Mouse (Mus musculus) embryo, embryonic 9.5 days (tissue): ENCODE measurements at regions not wholly inside any gene's neighbourhood (a gene's known extent, or its start where the extent isn't known, plus 50 kb on each side); places are given as distances from the start of the nearest gene placed in this dataset.
"Not testable (repeated sequence)": the region's sequence is repeated elsewhere in the genome, so short reads cannot be mapped to it uniquely, and the experiment has no call there.

Source experiments
- DNase-seq: peaks from one replicate; pipeline ENCODE4 v3.0.0-alpha.2; 2017; ENCODE audit errors: extremely low spot score

GRCm38 (mm10) chr8:96174996-96175395 is 286.6 kb upstream of the Got2 start:
- no peak for DNase-seq

DNA sequence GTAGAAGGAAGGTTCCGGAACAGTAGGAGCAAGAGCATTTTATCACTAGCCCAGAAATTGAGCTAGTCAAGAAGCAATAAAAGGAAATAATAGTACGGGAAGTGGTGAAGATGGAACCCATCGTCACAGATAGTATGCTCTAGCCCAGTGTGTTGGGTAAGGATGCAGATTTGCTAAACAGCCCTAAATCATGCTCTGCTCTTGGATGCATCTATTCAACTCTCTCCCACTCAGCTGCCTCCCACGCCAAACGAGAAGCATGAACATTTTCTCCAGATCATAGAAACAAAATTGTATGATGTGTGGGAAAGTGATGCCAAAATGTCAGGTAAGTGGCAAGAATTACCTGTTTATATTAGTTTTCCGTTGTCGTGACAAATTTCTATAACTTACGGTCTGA is 276.6 kb upstream of the Got2 start:
- no peak for DNase-seq

- no peak for DNase-seq
Observed at GRCm38 (mm10) chr8:96159899-96160298, 271.6 kb upstream of the Got2 start.

- peak; percentile 60 for DNase-seq
Observed at GRCm38 (mm10) chr8:96152496-96153250, 264.3 kb upstream of the Got2 start.

DNA sequence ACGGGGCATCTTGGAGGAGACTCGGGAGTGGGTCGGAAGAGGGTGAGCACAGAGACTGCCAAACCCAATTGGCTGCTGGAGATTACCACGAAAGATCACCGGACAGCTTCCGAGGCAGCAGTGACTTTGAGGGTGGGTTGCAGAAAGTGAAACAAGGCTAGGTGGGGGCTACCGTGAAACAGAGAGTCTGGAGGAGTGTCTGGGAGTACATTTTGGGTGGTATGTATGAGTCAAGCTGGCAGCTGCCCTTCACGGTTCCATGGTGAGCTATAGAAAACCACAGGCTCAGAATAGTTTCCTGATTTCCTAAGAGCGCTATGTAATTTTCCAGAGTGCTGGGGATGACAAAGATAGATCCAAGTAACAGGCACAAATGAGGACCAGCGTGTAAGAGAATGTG is 263.7 kb upstream of the Got2 start:
- DNase-seq, result no peak

GRCm38 (mm10) chr8:96151065-96151472 is 262.7 kb upstream of the Got2 start:
- no peak for DNase-seq

DNA sequence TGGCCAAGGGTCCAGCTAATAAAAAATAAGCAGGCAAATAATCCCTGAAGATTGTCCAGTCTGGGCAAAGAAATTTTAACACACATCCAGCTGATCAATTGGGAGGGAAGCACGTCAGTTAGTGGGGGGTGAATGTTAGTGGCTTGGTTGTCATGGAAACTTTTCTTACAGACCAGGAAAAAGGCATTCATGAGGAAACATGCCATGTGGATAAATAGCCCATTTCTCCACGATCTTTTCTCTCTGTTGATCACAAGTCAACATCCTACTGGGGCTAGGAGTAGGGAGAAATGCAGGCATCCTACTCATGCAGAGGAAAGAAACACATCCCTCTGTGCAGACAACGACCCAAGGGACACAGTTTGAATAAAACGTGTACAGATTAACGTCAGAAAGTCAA is 243.8 kb upstream of the Got2 start:
- DNase-seq, result peak; percentile 6

- DNase-seq, result no peak
Observed at GRCm38 (mm10) chr8:96128329-96128728, 240.0 kb upstream of the Got2 start.

- no peak for DNase-seq
Observed at GRCm38 (mm10) chr8:96100817-96101216, 212.5 kb upstream of the Got2 start.

GRCm38 (mm10) chr8:96092931-96093330 is 204.6 kb upstream of the Got2 start:
- DNase-seq, result no peak

DNA sequence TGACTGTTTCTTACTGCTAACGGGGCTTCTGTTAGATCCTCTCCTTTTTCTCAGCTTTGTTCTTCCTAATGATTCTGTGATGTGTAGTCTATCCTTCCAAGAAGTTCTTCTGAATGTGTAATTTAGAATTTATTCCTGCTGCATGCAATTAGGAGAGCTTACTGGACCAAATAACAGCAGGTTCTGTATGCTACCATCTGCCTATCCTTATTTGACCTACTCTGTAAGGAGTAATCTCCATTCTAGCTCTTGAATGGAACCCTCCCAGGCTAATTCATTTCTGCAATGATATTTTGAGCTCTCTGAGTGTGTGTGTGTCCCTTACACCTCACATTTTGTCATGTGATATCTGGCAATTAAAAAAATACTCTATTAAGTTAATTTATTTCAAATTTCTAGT is 201.9 kb upstream of the Got2 start:
- no peak for DNase-seq

- no peak for DNase-seq
Observed at GRCm38 (mm10) chr8:96068306-96068705, 180.0 kb upstream of the Got2 start.

GRCm38 (mm10) chr8:96047686-96048085 is 159.3 kb upstream of the Got2 start:
- DNase-seq, result no peak

GRCm38 (mm10) chr8:96042335-96042734 is 154.0 kb upstream of the Got2 start:
- no peak for DNase-seq

GRCm38 (mm10) chr8:96040216-96040615 is 151.9 kb upstream of the Got2 start:
- no peak for DNase-seq

DNA sequence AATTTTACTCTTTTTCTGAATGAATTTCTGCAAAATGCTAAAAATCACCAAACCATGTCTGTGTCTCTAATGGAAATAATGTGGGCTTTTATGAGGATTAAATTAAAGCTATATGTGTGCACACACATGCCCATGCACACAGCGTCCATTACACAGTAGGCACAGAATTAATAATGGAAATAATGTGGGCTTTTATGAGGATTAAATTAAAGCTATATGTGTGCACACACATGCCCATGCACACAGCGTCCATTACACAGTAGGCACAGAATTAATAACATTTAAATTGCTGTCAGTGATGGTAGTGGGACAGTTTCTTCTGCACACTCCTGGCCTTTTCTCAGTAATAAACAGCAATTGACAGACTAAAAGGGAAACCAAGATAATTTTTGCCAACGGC is 130.4 kb upstream of the Got2 start:
- DNase-seq, result not testable (repeated sequence)

GRCm38 (mm10) chr8:96012002-96012401 is 123.7 kb upstream of the Got2 start:
- DNase-seq, result no peak

DNA sequence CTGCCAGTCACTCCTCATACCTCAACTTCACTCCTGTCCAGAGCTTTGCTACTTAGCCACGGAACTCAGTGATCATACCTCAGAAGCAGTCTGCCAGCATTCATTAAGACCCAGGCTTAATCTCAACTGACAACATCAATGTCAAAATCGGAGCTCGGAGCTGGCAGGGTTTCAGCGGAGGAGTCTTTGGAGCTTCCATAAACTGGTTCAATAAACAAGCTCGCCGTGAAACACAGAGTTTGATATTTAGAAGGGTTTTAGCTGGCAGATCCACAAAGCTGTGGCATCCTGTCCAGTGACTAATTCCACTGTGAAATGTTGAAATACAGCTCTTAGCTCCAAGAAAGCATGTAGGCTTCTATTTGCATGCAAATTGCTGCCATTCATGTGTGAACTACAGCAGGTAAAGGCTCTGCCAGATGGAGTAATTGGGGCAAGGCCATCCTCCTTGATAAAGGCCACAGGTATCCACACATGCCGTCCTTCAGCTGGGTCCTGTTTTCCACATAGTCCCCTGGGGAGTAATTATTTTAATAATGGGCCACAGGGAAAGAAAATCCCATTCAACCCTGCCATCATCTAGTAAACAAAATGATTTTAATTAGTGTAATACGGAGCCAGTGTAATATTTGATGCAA is 103.6 kb upstream of the Got2 start:
- DNase-seq, result no peak

GRCm38 (mm10) chr8:95988616-95989380 is 100.5 kb upstream of the Got2 start:
- DNase-seq, result no peak

DNA sequence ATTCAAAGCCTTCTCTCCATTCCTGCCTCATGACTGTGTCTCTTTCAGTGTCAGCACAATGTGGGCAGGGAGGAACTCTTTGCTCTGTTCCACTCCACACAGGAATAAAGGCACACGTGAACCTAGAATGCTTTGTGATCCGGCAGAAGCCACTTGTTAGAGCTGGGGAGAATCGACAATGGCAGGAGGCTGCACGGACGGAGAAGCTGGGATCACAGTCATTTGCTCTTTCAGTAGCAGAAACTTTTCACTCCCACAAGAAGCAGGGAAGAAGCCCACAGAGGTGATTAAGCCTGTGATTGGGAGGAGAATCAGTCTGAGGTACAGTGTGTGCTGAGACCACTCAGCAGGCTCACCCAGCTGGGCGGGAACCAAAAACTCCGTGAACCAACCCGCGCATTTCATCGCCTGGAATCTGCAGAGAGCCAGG is 98.7 kb upstream of the Got2 start:
- DNase-seq, result no peak

GRCm38 (mm10) chr8:95986410-95986809 is 98.1 kb upstream of the Got2 start:
- no peak for DNase-seq

DNA sequence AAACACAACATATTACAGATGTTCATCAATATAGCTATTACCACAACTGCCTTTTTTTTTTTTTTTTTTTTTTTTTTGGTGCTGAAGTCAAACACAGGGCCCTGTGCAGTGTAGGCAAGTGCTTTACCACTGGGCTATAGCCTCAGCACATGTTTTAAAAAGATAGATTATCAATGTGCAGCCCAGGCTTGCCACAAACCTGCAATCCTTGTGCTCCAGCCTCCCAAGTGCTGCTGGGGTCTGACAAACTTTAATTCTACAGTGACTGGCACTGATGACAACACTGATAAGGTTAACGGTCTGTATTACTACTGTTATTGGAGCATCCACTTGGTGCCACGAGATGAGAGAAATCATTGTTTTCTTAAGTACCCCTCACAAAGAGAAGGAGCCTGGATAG is 95.3 kb upstream of the Got2 start:
- DNase-seq, result no peak

- DNase-seq, result no peak
Observed at GRCm38 (mm10) chr8:95980405-95980804, 92.1 kb upstream of the Got2 start.
